Mouse (Mus musculus): ENCODE measurements at regions not wholly inside any gene's neighbourhood (a gene's known extent, or its start where the extent isn't known, plus 50 kb on each side); places are given as distances from the start of the nearest gene placed in this dataset.
"Not testable (repeated sequence)": the region's sequence is repeated elsewhere in the genome, so short reads cannot be mapped to it uniquely, and the experiment has no call there.

DNA sequence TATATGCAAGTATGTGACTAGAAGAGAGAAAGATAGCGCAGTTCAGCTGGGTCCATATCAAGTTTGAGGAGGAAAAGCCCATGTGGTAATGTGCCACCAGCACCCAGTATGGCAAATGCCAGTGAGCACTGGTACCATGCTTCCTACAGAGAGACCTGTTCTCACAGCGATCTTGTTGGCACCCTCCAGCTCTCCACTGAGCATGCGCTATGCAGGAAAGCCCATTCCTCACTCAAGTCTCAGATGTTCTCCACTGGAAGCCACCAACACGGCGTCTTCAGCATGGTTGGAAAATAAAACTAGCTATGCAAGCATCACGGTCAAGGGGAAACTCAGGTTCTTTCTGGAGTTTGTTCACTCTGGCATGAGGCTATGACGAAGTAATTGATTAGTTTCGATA, 567.3 kb upstream of the Gm10131 start:
- H3K4me3 ChIP-seq (ENCODE audit: low read depth, low read length): no peak overlapping the region
- TF ChIP-seq CTCF (IDR thresholded peaks at IDR 0.05; ENCODE audit: extremely low read depth, insufficient read length, insufficient replicate concordance, low read depth, low read length) (no peak), POLR2A (IDR thresholded peaks at IDR 0.05; ENCODE audit: low read depth, low read length) (no peak)
- H3K4me1 ChIP-seq (ENCODE audit: control insufficient read depth, insufficient read depth, insufficient read length, low read length): peaks cover 2% of the 10 kb centered on the region; the same call in 1 of the 2 replicates
- no peak overlapping the region for H3K27ac ChIP-seq (ENCODE audit: insufficient read depth, low read depth, low read length)
- H3K27me3 ChIP-seq (ENCODE audit: control insufficient read depth, insufficient read depth, low read length): no peaks in the 10 kb centered on the region
- WGBS: 95% methylated on average over 8 of the region's 8 CpGs
- H3K36me3 ChIP-seq (ENCODE audit: control insufficient read depth, insufficient read depth, low read length): no peaks in the 10 kb centered on the region

DNA sequence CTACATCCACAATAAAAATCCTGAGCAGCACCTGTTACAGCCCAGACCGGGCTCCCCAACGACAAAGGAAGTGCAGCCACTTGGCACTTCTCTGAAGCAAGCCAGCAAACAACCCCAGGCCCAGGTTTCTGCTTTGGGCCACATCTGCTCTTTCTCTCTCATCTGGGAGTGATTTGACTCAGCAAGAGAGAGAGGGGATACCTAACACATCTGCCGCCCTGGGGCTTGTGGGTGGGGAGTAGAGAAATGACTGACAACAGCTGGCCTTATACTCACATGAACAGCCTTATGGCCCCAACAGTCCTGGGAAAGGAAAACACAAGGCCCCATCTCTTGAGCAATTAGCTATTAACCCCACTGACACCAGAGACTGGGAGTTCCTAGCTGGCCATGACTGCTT, 560.2 kb upstream of the Gm10131 start:
- 18% methylated on average over 3 of the region's 3 CpGs for WGBS
- H3K4me1 ChIP-seq (ENCODE audit: control insufficient read depth, insufficient read depth, insufficient read length, low read length): peaks cover 8% of the 10 kb centered on the region; the same call in 1 of the 2 replicates
- TF ChIP-seq POLR2A (IDR thresholded peaks at IDR 0.05; ENCODE audit: low read depth, low read length) (no peak), CTCF (IDR thresholded peaks at IDR 0.05; ENCODE audit: extremely low read depth, insufficient read length, insufficient replicate concordance, low read depth, low read length) (no peak)
- no peaks in the 10 kb centered on the region for H3K27me3 ChIP-seq (ENCODE audit: control insufficient read depth, insufficient read depth, low read length)
- no peak overlapping the region for H3K4me3 ChIP-seq (ENCODE audit: low read depth, low read length)
- no peak overlapping the region for H3K27ac ChIP-seq (ENCODE audit: insufficient read depth, low read depth, low read length)
- H3K36me3 ChIP-seq (ENCODE audit: control insufficient read depth, insufficient read depth, low read length): no peaks in the 10 kb centered on the region

DNA sequence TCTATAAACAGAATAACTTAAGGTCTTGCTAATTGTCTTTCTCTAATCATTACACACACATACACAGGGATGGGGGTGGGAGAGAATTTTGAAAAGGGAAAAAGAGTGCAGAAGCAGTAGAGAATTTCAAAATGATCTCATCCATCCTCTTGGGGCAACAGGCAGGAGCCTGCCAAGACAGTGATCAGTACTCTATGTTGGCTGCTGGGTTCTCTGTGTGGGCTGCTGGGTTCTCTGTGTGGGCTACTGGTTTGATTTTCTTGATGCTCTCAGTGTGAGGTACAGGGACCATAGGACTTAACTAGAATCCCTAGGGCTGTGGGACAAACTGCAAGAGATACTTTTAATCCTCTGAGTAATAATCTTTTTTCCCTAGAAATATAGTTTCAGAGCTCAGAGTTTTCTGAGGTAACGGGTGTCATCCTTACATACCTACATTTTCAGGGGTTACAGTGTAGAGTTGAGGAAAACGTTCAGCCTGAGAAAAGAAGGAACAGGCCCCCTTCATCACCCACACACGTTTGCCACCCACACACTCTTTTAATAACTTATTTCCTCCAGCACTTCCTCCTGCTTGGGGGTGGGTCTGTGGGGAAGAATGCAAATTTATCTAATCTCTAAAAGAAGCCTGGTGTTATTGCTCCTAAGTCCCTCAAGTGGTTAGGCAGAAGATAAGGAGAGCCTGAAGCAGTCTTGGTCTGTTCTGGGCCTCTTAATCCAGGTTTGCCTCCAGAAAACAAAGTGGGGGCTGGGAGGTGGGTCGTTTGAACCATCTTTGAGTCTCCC, 559.6 kb upstream of the Gm10131 start:
- Histone ChIP-seq H3K27ac (ENCODE audit: insufficient read depth, low read depth, low read length) (no peak overlapping the region), H3K27me3 (ENCODE audit: control insufficient read depth, insufficient read depth, low read length) (no peaks in the 10 kb centered on the region), H3K4me1 (ENCODE audit: control insufficient read depth, insufficient read depth, insufficient read length, low read length) (peaks cover 8% of the 10 kb centered on the region; the same call in 1 of the 2 replicates), H3K4me3 (ENCODE audit: low read depth, low read length) (no peak overlapping the region), H3K36me3 (ENCODE audit: control insufficient read depth, insufficient read depth, low read length) (no peaks in the 10 kb centered on the region)
- 28% methylated on average over 4 of the region's 4 CpGs for WGBS
- no peak for TF ChIP-seq POLR2A (IDR thresholded peaks at IDR 0.05; ENCODE audit: low read depth, low read length)

DNA sequence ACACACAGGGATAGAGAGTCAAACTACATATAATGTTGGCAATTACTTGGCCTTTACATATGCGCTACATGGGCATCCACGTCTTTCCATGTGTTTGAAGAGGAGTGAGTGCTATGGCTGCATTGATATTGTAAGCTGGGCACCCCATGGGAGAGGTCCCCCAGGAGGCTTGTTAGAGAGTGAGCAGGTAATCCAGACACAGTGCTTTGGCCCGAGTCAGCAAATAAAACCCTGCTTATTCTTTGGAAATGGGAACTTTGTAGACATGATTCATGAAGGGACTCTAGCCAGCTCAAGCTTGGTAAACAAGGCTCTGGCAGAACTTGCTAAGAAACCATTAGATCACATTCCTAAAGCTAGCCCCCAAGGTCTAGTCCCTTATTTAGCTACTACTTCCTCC, 557.6 kb upstream of the Gm10131 start:
- Histone ChIP-seq H3K4me1 (ENCODE audit: control insufficient read depth, insufficient read depth, insufficient read length, low read length) (peaks cover 6% of the 10 kb centered on the region; the same call in 1 of the 2 replicates), H3K4me3 (ENCODE audit: low read depth, low read length) (no peak overlapping the region), H3K27me3 (ENCODE audit: control insufficient read depth, insufficient read depth, low read length) (no peaks in the 10 kb centered on the region), H3K27ac (ENCODE audit: insufficient read depth, low read depth, low read length) (no peak overlapping the region), H3K36me3 (ENCODE audit: control insufficient read depth, insufficient read depth, low read length) (no peaks in the 10 kb centered on the region)
- WGBS: 88% methylated on average over 3 of the region's 3 CpGs
- TF ChIP-seq POLR2A (IDR thresholded peaks at IDR 0.05; ENCODE audit: low read depth, low read length) (no peak), CTCF (IDR thresholded peaks at IDR 0.05; ENCODE audit: extremely low read depth, insufficient read length, insufficient replicate concordance, low read depth, low read length) (no peak)

DNA sequence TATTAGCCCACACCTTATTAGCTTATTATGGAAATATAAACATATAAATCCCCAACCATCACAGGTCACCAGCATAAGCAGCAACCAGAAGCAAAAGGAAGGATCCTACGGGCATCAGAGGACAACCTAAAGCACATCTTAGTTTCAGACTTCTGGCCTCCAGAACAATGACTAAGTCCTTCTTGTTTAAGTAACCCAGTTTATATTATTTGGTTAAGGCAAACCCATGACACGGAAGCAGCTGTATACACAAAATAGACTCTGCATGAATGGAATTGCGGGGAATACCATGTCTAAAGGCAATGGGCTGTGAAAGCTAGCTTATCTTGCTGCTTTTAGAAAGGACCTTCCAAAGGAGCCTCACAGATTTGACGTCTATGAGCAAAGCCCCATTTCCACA, 552.9 kb upstream of the Gm10131 start:
- H3K27ac ChIP-seq (ENCODE audit: insufficient read depth, low read depth, low read length): no peak overlapping the region

GRCm38 (mm10) chr8:34662532-34662931, 551.0 kb upstream of the Gm10131 start:
- Histone ChIP-seq H3K4me1 (ENCODE audit: control insufficient read depth, insufficient read depth, insufficient read length, low read length) (no peaks in the 10 kb centered on the region), H3K27me3 (ENCODE audit: control insufficient read depth, insufficient read depth, low read length) (no peaks in the 10 kb centered on the region), H3K36me3 (ENCODE audit: control insufficient read depth, insufficient read depth, low read length) (no peaks in the 10 kb centered on the region), H3K4me3 (ENCODE audit: low read depth, low read length) (no peak overlapping the region), H3K27ac (ENCODE audit: insufficient read depth, low read depth, low read length) (no peak overlapping the region)
- 91% methylated on average over 6 of the region's 6 CpGs for WGBS
- TF ChIP-seq POLR2A (IDR thresholded peaks at IDR 0.05; ENCODE audit: low read depth, low read length) (no peak), CTCF (IDR thresholded peaks at IDR 0.05; ENCODE audit: extremely low read depth, insufficient read length, insufficient replicate concordance, low read depth, low read length) (no peak)

More for the DNA sequence above, 552.9 kb upstream of the Gm10131 start:
- 82% methylated on average over 4 of the region's 4 CpGs for WGBS
- Histone ChIP-seq H3K4me1 (ENCODE audit: control insufficient read depth, insufficient read depth, insufficient read length, low read length) (no peaks in the 10 kb centered on the region), H3K36me3 (ENCODE audit: control insufficient read depth, insufficient read depth, low read length) (no peaks in the 10 kb centered on the region), H3K4me3 (ENCODE audit: low read depth, low read length) (no peak overlapping the region), H3K27me3 (ENCODE audit: control insufficient read depth, insufficient read depth, low read length) (no peaks in the 10 kb centered on the region)
- TF ChIP-seq CTCF (IDR thresholded peaks at IDR 0.05; ENCODE audit: extremely low read depth, insufficient read length, insufficient replicate concordance, low read depth, low read length) (no peak), POLR2A (IDR thresholded peaks at IDR 0.05; ENCODE audit: low read depth, low read length) (no peak)

GRCm38 (mm10) chr8:34651750-34652149, 540.2 kb upstream of the Gm10131 start:
- H3K27ac ChIP-seq (ENCODE audit: insufficient read depth, low read depth, low read length): no peak overlapping the region
- H3K36me3 ChIP-seq (ENCODE audit: control insufficient read depth, insufficient read depth, low read length): no peaks in the 10 kb centered on the region
- H3K4me1 ChIP-seq (ENCODE audit: control insufficient read depth, insufficient read depth, insufficient read length, low read length): no peaks in the 10 kb centered on the region
- H3K27me3 ChIP-seq (ENCODE audit: control insufficient read depth, insufficient read depth, low read length): no peaks in the 10 kb centered on the region
- TF ChIP-seq CTCF (IDR thresholded peaks at IDR 0.05; ENCODE audit: extremely low read depth, insufficient read length, insufficient replicate concordance, low read depth, low read length) (no peak), POLR2A (IDR thresholded peaks at IDR 0.05; ENCODE audit: low read depth, low read length) (no peak)
- H3K4me3 ChIP-seq (ENCODE audit: low read depth, low read length): no peak overlapping the region
- 88% methylated on average over 8 of the region's 8 CpGs for WGBS

- H3K27ac ChIP-seq (ENCODE audit: insufficient read depth, low read depth, low read length): not testable (repeated sequence)
Observed at GRCm38 (mm10) chr8:34628221-34628620, 516.7 kb upstream of the Gm10131 start.

More at GRCm38 (mm10) chr8:34628221-34628620, 516.7 kb upstream of the Gm10131 start:
- H3K4me3 ChIP-seq (ENCODE audit: low read depth, low read length); H3K4me1 ChIP-seq (ENCODE audit: control insufficient read depth, insufficient read depth, insufficient read length, low read length); H3K27me3 ChIP-seq (ENCODE audit: control insufficient read depth, insufficient read depth, low read length); H3K36me3 ChIP-seq (ENCODE audit: control insufficient read depth, insufficient read depth, low read length): not testable (repeated sequence)
- WGBS: 93% methylated on average over 2 of the region's 2 CpGs
